Mouse (Mus musculus): ENCODE results near the gene Dram1.

Gene Dram1

DNA sequence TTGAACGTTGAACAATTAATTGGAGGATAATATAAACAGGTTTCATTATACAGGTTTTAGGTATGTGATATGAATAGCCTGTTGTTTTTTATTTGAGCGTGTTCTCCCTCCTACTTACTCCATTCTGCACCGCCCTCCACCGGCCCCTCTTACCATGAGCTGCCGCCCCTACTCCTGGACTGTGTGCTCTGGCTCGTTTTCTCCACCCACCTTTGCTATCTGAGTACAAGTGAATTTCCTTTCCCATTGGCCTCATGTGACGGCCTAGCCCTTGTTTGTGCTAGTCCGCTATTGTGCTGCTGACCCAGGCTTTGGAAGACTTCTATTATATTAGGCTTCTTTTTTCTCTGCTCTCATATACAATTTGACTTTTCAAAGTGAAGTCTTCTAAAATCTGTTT is 91.6 kb downstream of the Dram1 start:
- no peak for DNase-seq (ENCODE audit: low spot score)

DNA sequence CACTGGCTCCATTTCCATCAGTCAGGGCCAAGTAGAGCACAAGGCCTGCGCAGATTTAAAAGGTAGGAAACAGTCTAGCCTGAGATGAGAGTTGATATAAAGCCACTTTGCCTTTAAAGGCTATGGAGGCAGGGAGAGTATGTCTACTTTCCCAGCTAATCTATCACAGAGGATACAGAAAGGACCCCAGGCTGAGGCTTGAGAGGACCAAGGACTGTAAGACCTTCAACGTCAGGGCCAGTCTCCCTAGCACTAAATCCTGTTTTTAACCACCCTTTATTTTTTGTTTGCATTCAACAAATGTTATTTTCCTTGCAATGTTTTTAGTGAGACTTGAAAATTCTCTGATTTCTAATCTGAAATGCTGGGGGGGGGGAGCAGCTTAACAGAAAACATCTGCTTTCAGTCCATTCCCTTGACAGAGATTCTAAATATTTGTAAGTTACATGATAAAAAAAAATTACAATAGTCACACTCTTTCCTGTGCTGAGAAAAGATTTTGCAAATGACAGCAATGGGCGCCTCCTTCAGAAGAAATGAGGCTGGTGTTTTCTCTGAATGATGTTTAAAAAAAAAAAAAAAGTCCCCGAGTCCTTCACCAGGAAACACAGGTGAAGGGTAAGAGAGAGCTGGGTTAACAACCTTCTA is 94.4 kb downstream of the Dram1 start:
- DNase-seq (ENCODE audit: low spot score), result no peak

- no peak for DNase-seq (ENCODE audit: low spot score)
These were observed 97.2 kb downstream of the Dram1 start for GRCm38 (mm10) chr10:88281699-88282098.

- DNase-seq (ENCODE audit: low spot score), result no peak
These were observed 104.8 kb downstream of the Dram1 start for GRCm38 (mm10) chr10:88274045-88274444.
